Mouse (Mus musculus) ES-E14 (cell line): ENCODE measurements around the gene Dab2ip. TPM values are rescaled to one million over a fixed set of nuclear protein-coding genes. Genes with fewer than 3 reads are reported as not detected.

ENCODE experiments used
- DNase-seq: peaks from one replicate; pipeline ENCODE4 v3.0.0-alpha.2; 2013; ENCODE audit warnings: low read depth, low spot score
- H3K27ac ChIP-seq: 2 replicates; pipeline ENCODE4 v1.5.1; 2012; ENCODE audit warnings: low read depth, mild to moderate bottlenecking, low read length, moderate library complexity, mixed read lengths; ENCODE audit not compliant: poor library complexity, insufficient read depth, severe bottlenecking
- H3K36me3 ChIP-seq: 2 replicates; pipeline ENCODE4 v1.6.1; 2012; ENCODE audit warnings: mild to moderate bottlenecking, low read length, moderate library complexity, mixed read lengths; ENCODE audit not compliant: control insufficient read depth, poor library complexity, insufficient read depth, severe bottlenecking
- H3K4me1 ChIP-seq, 2 experiments: fragments of 150-350 bp in 1 of 2; sonication (generic) in 1 of 2; 2 replicates each; pipeline ENCODE4 v1.6.1; 2012; ENCODE audit warnings: low read length in 2 of 2, mild to moderate bottlenecking in 1 of 2, mixed read lengths in 1 of 2; ENCODE audit not compliant: control insufficient read depth in 2 of 2, insufficient read depth in 2 of 2, poor library complexity in 1 of 2
- H3K4me3 ChIP-seq, 2 experiments: fragments of 150-350 bp in 1 of 2; sonication (generic) in 1 of 2; 2 replicates each; pipeline ENCODE4 v1.5.1; 2012; ENCODE audit warnings: low read length in 2 of 2, low read depth in 1 of 2, mild to moderate bottlenecking in 1 of 2, mixed read lengths in 1 of 2; ENCODE audit not compliant: insufficient read depth in 1 of 2, poor library complexity in 1 of 2, severe bottlenecking in 1 of 2
- H3K9ac ChIP-seq: 2 replicates; pipeline ENCODE4 v1.6.1; 2012; ENCODE audit warnings: low read depth, mild to moderate bottlenecking, low read length, mixed read lengths; ENCODE audit not compliant: poor library complexity, insufficient read depth, severe bottlenecking
- H3K9me3 ChIP-seq: fragments of 150-350 bp; sonication (generic); 2 replicates; pipeline ENCODE4 v1.6.1; 2012; ENCODE audit warnings: low read depth, mild to moderate bottlenecking, low read length; ENCODE audit not compliant: control insufficient read depth, insufficient read depth
- CHD2 ChIP-seq: IDR thresholded peaks from 2 replicates; pipeline ENCODE4 v1.6.1; 2014; ENCODE audit warnings: mild to moderate bottlenecking, low read depth, low read length, inconsistent platforms
- HCFC1 ChIP-seq: IDR thresholded peaks from 2 replicates; pipeline ENCODE4 v1.6.1; 2012; ENCODE audit warnings: low read length, inconsistent platforms, borderline replicate concordance; ENCODE audit not compliant: insufficient read depth
- MAFK ChIP-seq: IDR thresholded peaks from 2 replicates; pipeline ENCODE4 v1.6.1; 2014; ENCODE audit warnings: mild to moderate bottlenecking, low read depth, low read length, inconsistent platforms; ENCODE audit not compliant: insufficient read depth
- ZC3H11A ChIP-seq: IDR thresholded peaks from 2 replicates; pipeline ENCODE4 v1.6.1; 2012; ENCODE audit warnings: low read depth, mild to moderate bottlenecking, inconsistent platforms, low read length, borderline replicate concordance
- ZNF384 ChIP-seq: IDR thresholded peaks from 2 replicates; pipeline ENCODE4 v1.6.1; 2012; ENCODE audit warnings: low read depth, low read length, inconsistent platforms
- in situ Hi-C, 2 experiments: fragments of 600-800 bp; cut with MboI; formaldehyde crosslinking; loops; one replicate each; pipeline ENCODE4 v1.15.1; 2025; ENCODE audit warnings: low sequenced_read_pairs in 2 of 2, inconsistent platforms in 1 of 2; ENCODE audit not compliant: unreplicated experiment in 2 of 2
- total RNA-seq: library from RNA; depleted of rRNA; stranded (reverse); fragments of 300-350 nt; gene quantifications from 2 replicates; pipeline ENCODE4 v1.2.3, GENCODE M21; 2012

Gene Dab2ip
- total RNA-seq, 1 experiment: 46.9 TPM

DNA sequence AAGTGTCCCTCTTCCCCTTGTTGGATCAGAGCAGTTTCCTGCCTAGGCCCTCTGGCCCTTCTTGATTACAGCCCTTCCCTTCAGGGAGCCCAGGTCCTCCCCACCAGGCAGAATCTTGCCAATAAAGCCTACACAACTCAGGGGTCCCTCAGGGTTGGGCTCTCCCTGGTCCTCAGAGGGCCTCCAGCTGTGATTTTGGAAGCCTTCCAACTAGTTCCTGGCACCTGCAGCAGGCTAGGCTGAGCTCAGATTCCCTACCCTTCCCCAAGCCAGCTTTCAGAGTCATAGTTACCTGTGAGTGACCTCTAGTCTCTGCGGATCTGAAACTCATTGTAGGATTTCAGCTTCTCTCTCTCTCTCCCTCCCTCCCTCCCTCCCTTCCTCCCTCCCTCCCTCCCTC is 47.1 kb upstream of the Dab2ip start:
- Histone ChIP-seq H3K9ac (no peak overlapping the region), H3K4me3 (no peak overlapping the region), H3K36me3 (no peaks in the 10 kb centered on the region), H3K4me1 (peaks cover 8 to 24% of the 10 kb centered on the region in 2 experiments; a peak in 3 of 4 replicates), H3K27ac (no peak overlapping the region), H3K9me3 (no peaks in the 10 kb centered on the region)
- TF ChIP-seq ZNF384 (no peak), ZC3H11A (no peak), MAFK (no peak)
- in situ Hi-C loops: no loop called here
- DNase-seq: no peak

- in situ Hi-C loops: no loop called here
- Histone ChIP-seq H3K4me3 (no peak overlapping the region), H3K4me1 (peaks cover 8 to 17% of the 10 kb centered on the region in 2 experiments; a peak in 3 of 4 replicates), H3K27ac (no peak overlapping the region), H3K9ac (no peak overlapping the region), H3K9me3 (no peaks in the 10 kb centered on the region), H3K36me3 (no peaks in the 10 kb centered on the region)
- TF ChIP-seq HCFC1 (no peak), ZNF384 (0 out of 2 replicates have a peak, but pooled peaks have one; percentile 35), ZC3H11A (no peak)
- DNase-seq: no peak
Measured at GRCm38 (mm10) chr2:35512226-35512625, 45.8 kb upstream of the Dab2ip start.

GRCm38 (mm10) chr2:35514051-35514892 is 43.8 kb upstream of the Dab2ip start:
- no peak overlapping the region for H3K9ac ChIP-seq
- H3K4me3 ChIP-seq: no peak overlapping the region
- TF ChIP-seq ZC3H11A: no peak
- TF ChIP-seq MAFK: no peak
- no peak for TF ChIP-seq HCFC1
- no peak for TF ChIP-seq ZNF384
- no peak for TF ChIP-seq CHD2
- in situ Hi-C loops: no loop called here
- H3K4me1 ChIP-seq: peaks cover 1 to 11% of the 10 kb centered on the region in 2 experiments; a peak in 3 of 4 replicates
- H3K9me3 ChIP-seq: peaks cover 4% of the 10 kb centered on the region
- DNase-seq: no peak
- no peaks in the 10 kb centered on the region for H3K36me3 ChIP-seq
- no peak overlapping the region for H3K27ac ChIP-seq

DNA sequence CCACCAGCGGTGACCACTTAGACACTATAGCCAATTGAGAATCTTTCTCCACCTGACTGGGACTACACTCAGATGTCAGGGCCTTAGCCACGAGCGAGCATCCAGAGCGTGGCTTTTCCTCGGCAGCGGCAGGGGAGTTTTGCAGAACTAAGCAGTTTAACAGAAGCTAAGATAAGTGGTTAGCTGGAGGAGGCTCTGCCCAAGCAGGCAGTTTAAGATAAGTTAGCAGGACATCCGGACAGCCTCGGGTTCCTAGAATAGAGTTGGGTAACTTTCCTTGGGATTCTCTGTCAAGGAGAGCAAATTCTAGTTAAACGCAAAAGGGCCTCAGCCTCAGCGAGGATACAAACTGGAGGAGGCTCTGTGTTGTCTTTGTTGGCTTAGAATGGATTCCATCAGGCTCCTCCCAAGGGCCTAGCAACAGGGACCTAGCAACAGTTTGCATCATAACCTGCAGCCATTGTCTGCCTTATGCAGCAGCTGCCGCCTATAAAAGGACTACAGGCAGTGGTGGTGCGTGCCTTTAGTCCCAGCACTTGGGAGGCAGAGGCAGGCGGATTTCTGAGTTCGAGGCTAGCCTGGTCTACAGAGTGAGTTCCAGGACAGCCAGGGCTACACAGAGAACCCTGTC is 31.3 kb upstream of the Dab2ip start:
- TF ChIP-seq ZNF384 (no peak), HCFC1 (no peak), CHD2 (no peak), MAFK (no peak), ZC3H11A (no peak)

More for the DNA sequence above, 31.3 kb upstream of the Dab2ip start:
- DNase-seq: no peak
- in situ Hi-C loops: no loop called here
- no peaks in the 10 kb centered on the region for H3K36me3 ChIP-seq
- no peaks in the 10 kb centered on the region; the same call in 1 of the 2 replicates for H3K9me3 ChIP-seq
- H3K9ac ChIP-seq: no peak overlapping the region
- H3K4me1 ChIP-seq: no peaks in the 10 kb centered on the region
- H3K27ac ChIP-seq: no peak overlapping the region
- H3K4me3 ChIP-seq: no peak overlapping the region
